Mouse (Mus musculus) heart, postnatal 25 days (tissue): Measurements from ENCODE around the gene Fbxw2. TPM values are rescaled to one million over a fixed set of nuclear protein-coding genes. Genes with fewer than 3 reads are reported as not detected.
"Not testable (repeated sequence)": the region's sequence is repeated elsewhere in the genome, so short reads cannot be mapped to it uniquely, and the experiment has no call there.

Source experiments
- DNase-seq: peaks from one replicate; pipeline ENCODE4 v3.0.0; 2022; ENCODE audit warnings: low spot score
- intact Hi-C: fragments of 180-260 bp; cut with DNase I; formaldehyde crosslinking; loops from one replicate; pipeline ENCODE4 v1.15.1; 2025
- total RNA-seq, 2 experiments: library from RNA; stranded (reverse); gene quantifications; 2 replicates each; pipeline ENCODE4 v1.2.3; 2021

The Fbxw2 gene
- total RNA-seq, 2 experiments from 2014 or later, result 41.9 to 45.2 TPM

- no peak for DNase-seq
- intact Hi-C loops, result no loop called here
Observed at GRCm38 (mm10) chr2:34818492-34818891, 7.6 kb downstream of the Fbxw2 start.

GRCm38 (mm10) chr2:34815893-34816292, 10.2 kb downstream of the Fbxw2 start:
- DNase-seq, intact Hi-C loops: not testable (repeated sequence)

GRCm38 (mm10) chr2:34812706-34813105, 13.4 kb downstream of the Fbxw2 start:
- intact Hi-C loops, result no loop called here
- DNase-seq, result no peak

DNA sequence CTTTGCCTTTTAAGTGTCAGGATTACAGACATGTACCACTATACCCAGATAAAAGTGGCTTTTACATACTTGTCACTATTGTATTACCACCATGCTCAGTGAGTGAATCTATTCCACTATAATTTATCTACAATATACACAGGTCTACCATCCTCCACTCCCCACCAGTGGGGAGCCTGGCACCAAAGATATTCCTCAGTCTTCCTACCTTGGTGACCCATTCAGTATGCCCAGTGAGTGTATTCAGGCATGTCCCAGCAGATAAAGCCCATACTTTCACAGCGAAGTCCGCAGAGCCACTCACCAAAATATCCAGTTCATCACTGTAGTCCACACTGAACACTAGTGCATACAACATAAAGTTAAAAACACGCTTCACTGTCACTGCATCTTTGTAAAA, 15.3 kb downstream of the Fbxw2 start:
- intact Hi-C loops, result no loop called here
- DNase-seq, result no peak

GRCm38 (mm10) chr2:34809568-34809967, 16.5 kb downstream of the Fbxw2 start:
- no peak for DNase-seq
- intact Hi-C loops, result no loop called here

GRCm38 (mm10) chr2:34808057-34808456, 18.1 kb downstream of the Fbxw2 start:
- intact Hi-C loops, result no loop called here
- DNase-seq, result no peak

DNA sequence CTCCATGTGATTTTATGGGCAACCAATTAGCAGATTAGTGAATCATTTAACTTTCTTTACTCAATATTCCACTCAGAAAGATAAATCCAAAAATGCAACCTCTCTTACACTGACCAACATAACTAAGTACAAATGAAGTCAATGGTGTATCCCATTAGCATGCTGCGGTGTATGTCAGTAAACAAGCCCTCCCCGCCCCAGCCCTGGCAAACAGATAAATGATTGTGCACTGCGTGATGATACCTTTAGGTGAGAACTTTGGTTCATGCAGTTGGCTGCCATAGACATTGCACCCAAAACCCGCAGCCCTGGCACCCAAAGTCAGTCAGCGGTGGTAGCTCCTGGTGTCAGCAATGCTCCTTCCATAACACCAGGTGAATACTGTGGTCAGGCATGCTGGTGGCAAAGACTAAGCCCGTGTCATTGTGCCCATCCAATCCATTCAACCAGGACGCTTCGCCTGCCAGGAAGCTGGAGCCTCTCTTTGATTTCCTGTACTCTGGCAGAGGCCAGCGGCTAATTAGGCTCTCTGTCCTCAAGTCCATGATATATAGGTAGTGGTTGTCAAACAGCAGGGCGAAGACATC, 20.7 kb downstream of the Fbxw2 start:
- intact Hi-C loops, result no loop called here
- no peak for DNase-seq

DNA sequence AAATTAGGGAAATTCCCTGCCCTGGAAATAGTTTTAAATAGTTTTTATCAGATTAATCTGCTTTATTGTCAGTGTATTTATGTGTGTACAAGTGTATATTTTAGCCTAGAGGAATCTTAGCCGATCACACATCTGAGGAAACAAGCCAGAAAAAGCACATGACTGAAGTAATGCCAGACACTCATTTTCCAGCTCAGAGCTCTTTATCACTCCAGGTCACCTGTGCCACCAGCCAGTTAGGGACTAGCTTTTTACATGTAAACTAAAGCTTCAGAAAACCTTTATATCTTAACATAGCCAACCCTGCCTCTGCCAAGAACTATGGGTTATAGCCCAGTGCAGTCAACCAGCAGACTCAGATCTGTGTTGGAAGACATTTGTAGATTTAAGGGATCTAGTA, 21.3 kb downstream of the Fbxw2 start:
- intact Hi-C loops, result no loop called here
- no peak for DNase-seq

GRCm38 (mm10) chr2:34804172-34804571, 21.9 kb downstream of the Fbxw2 start:
- DNase-seq, result no peak
- intact Hi-C loops, result no loop called here

DNA sequence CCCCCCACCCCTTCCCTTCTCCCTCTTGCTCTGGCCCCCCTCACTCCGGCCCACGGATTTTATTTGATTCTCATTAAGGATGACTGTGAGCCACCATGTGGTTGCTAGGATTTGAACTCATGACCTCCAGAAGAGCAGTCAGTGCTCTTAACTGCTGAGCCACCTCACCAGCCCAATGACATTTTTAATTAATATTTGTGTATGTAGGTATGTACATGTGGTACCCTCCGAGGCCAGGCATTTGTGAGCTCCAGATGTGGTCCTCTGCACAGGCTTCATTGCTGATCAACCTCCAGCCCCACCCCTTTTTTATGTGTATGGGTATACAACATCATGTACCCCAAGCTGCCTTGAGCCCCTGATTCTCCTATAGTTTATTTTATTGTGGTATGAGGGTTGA, 22.4 kb downstream of the Fbxw2 start:
- DNase-seq, result no peak
- intact Hi-C loops, result no loop called here

DNA sequence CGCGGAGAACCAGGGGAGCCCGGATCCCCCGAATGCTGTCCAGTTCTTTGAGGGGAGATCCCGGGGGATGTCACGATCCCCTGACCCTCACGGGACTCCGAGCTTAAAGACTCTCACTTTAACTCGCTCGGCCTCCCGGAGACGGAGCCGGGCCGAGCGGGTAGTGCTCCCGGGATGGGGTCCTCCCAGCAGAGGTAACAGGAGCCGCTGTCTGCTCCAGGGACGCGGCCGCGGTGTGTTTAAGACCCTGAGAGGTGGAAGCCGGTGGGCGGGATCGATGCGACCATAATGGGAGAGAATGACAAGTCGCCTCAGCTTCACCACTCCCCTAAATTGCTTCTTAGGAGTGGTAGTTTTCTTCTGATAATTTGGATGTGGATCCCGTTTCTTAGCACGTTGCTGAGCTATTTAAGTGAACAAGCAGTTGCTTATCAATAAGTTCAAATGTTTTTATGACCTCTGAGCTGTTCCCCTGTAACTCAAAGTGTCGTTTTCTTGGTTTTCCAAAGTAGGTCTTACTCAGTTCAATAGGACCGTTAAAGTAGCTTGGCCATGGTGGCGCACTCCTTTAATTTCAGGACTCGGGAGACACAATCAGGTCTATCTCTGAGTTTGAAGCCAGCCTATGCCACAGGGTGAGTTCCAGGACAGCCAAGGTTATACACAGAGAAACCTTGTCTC, 23.4 kb downstream of the Fbxw2 start:
- intact Hi-C loops, DNase-seq: not testable (repeated sequence)

GRCm38 (mm10) chr2:34801516-34802482, 24.3 kb downstream of the Fbxw2 start:
- DNase-seq, result peak; percentile 96
- intact Hi-C loops, result no loop called here

DNA sequence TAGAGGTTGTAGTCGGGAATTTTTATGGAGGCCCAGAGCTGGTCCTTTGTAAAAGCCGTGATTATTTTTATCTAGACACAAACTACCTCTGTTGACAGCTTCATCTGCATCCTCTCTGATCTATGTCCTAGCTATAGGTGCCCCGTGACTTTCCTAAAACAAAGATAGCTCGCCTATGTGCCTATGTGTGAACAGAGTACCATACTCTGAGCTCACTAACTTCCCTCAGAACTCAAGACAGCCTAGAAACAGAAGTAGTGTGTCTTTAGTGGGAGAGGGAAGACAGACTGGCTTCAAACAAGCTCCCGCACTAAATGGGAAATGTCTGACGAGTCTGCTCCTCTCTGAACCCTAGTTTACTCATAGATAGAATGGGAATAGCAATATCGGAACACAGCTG, 25.7 kb downstream of the Fbxw2 start:
- intact Hi-C loops, result no loop called here

DNA sequence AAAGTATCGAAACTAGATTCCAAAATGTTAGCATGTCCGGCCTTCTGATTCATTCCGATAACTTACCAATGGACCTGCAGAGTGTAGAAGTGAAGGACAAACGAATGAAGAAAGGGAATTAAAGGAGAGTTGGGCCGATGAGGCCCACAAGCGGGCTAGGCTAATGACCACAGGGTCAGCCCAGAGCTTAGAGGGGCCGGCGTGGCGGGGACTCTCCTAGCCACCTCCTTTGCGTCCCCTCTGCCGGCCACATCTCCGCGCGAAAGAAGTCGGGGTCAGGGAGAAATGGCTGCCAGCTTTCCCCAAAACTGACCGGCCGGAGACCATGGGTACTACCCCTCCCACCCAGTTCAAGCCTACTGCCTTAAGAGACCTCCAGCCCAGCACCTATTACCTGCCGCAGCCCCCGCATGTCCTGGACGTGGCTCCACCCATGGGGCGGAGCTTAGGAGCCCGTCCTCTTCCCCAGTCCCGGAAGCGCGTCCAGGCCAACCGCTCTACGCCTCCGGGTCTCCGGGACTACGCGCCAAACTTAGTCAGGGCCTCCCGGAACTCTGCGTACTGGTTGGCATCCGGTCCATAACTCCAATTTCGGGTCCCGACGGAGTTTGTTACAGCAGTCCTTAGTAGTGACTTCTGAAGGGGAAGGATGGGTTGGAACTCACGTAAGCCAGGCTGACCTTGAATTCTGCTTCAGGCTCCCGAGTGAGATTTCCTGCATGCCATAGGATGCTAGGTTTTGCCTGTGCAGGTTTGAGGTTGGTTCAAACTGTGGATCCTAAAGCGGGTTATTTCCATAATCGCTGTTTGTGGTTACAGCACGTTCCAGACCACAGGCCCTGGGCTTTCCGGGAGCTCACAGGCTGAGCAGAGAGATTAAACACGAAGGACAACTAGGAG, 26.5 kb downstream of the Fbxw2 start, which contains the start of gene Rabepk:
Rabepk (minus strand) TSS at position 556 of the 900 bp plus-strand sequence.
- intact Hi-C loops, result no loop called here
- peak; percentile 84 for DNase-seq

More for the DNA sequence above, 25.7 kb downstream of the Fbxw2 start:
- DNase-seq, result no peak

- intact Hi-C loops, result no loop called here
- no peak for DNase-seq
Observed at GRCm38 (mm10) chr2:34795426-34795825, 30.7 kb downstream of the Fbxw2 start.

DNA sequence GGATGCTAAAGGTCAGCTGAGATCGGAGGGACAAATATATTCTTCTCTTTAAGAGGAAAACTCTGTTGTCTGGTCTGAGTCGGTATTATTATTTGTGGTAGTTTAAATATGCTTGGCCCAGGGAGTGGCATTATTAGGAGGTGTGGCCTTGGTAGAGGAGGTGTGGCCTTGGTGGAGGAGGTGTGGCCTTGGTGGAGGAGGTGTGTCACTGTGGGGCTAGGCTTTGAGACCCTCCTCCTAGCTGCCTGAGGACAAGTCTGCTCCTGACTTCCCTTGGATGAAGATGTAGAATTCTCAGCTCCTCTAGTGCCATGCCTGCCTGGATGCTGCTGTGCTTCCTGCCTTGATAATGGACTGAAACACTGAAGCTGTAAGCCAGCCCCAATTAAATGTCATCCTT, 31.6 kb downstream of the Fbxw2 start:
- DNase-seq, result no peak
- intact Hi-C loops, result no loop called here

DNA sequence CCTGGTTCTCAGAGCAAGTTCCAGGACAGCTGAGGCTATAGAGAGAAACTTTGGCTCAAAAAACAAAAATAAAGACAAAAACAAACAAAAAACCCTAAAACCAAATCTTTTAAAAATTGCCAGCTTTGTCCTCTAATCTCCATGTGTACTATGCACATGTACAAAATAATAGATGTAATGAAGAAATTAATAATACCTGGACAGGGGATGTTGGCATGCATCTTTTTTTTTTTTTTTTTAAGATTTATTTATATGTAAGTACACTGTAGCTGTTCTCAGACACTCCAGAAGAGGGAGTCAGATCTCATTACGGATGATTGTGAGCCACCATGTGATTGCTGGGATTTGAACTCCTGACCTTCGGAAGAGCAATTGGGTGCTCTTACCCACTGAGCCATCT, 33.6 kb downstream of the Fbxw2 start:
- DNase-seq, intact Hi-C loops: not testable (repeated sequence)

GRCm38 (mm10) chr2:34790282-34790681, 35.8 kb downstream of the Fbxw2 start:
- intact Hi-C loops, result no loop called here
- DNase-seq, result no peak

GRCm38 (mm10) chr2:34784085-34784484, 42.0 kb downstream of the Fbxw2 start:
- no peak for DNase-seq
- intact Hi-C loops, result loop anchor here (1.0 to 5.0 kb wide), 2 partner anchors 113 to 186 kb away; no protein-coding TSS in a partner anchor
